Mouse (Mus musculus) intestine, postnatal 0 days (tissue): Measurements from ENCODE around the gene Specc1. TPM values are rescaled to one million over a fixed set of nuclear protein-coding genes. Genes with fewer than 3 reads are reported as not detected.

Source experiments
- ATAC-seq: fragments of 200-750 bp; cut with Nextera tagmentation; 2 replicates; pipeline ENCODE4 v1.8.0; 2017; ENCODE audit warnings: mild to moderate bottlenecking, moderate TSS enrichment, moderate library complexity
- H3K27ac ChIP-seq: fragments of 300-500 bp; sonication (generic); 2 replicates; pipeline ENCODE4 v1.5.1; 2014; ENCODE audit warnings: mild to moderate bottlenecking, low read depth, low read length, moderate library complexity
- H3K27me3 ChIP-seq: fragments of 300-500 bp; sonication (generic); replicated peaks from 2 replicates; pipeline ENCODE4 v1.6.1; 2014; ENCODE audit warnings: low read length, mixed read lengths; ENCODE audit not compliant: control insufficient read depth, insufficient read depth
- H3K36me3 ChIP-seq: fragments of 300-500 bp; sonication (generic); 2 replicates; pipeline ENCODE4 v1.6.1; 2014; ENCODE audit warnings: mild to moderate bottlenecking, moderate library complexity; ENCODE audit not compliant: control insufficient read depth, insufficient read depth
- H3K4me1 ChIP-seq: fragments of 300-500 bp; sonication (generic); replicated peaks from 2 replicates; pipeline ENCODE4 v1.6.1; 2014; ENCODE audit warnings: antibody characterized with exemption, low read length, mixed read lengths; ENCODE audit not compliant: control insufficient read depth, insufficient read depth
- H3K4me2 ChIP-seq: fragments of 300-500 bp; sonication (generic); replicated peaks from 2 replicates; pipeline ENCODE4 v1.6.1; 2014; ENCODE audit warnings: low read depth, mild to moderate bottlenecking, moderate library complexity
- H3K4me3 ChIP-seq: fragments of 300-500 bp; sonication (generic); 2 replicates; pipeline ENCODE4 v1.5.1; 2014; ENCODE audit warnings: low read depth, low read length
- H3K9ac ChIP-seq: fragments of 300-500 bp; sonication (generic); 2 replicates; pipeline ENCODE4 v1.6.1; 2014; ENCODE audit warnings: mild to moderate bottlenecking, low read depth, low read length
- H3K9me3 ChIP-seq: fragments of 300-500 bp; sonication (generic); 2 replicates; pipeline ENCODE4 v1.6.1; 2016; ENCODE audit warnings: mixed run types; ENCODE audit not compliant: control insufficient read depth
- CTCF ChIP-seq: sonication (generic); IDR thresholded peaks from 2 replicates; pipeline ENCODE4 v1.5.1; 2016; ENCODE audit warnings: low read depth, mild to moderate bottlenecking, control low read depth, antibody characterized with exemption, moderate library complexity
- WGBS: fragments of 180-500 bp; shearing (Covaris S2); extraction: QIAGEN DNeasy Blood & Tissue Kit; methylation state at CpG from one replicate; pipeline ENCODE4 v1.1.7; 2014; 5-methylcytosine and 5-hydroxymethylcytosine counted together
- polyA plus RNA-seq: library from polyadenylated mRNA; unstranded; fragments of >200 nt; fragmentation: Nextera tagmentation; extraction: Ambion mirVana; gene quantifications from 2 replicates; pipeline ENCODE4 v1.2.1, GENCODE M21; 2015

The Specc1 gene
- polyA plus RNA-seq, 1 experiment from 2014 or later: 10.3 TPM

DNA sequence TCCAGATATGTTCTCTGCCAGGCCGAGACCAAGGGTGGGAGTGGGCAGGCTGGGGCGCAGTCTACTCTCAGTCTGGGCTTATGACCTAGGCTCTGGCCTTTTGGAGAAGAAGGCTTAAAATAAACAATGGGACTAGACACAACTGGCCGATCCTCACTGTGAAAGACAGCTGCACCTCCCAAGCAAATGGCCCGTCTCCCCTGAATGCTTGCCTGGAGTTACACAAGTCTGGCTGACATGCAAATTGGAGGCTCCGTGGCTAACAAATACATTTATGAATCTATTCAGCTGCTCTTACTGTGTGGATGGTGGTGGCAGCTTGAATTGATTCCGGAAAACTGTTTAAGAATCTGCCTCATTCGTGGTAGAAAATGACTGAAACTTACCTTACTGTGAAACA, 309.1 kb downstream of the Specc1 start:
- Histone ChIP-seq H3K4me2 (no peak overlapping the region), H3K27me3 (no peaks in the 10 kb centered on the region), H3K9me3 (no peaks in the 10 kb centered on the region), H3K9ac (no peak overlapping the region), H3K27ac (no peak overlapping the region), H3K36me3 (peaks cover 12% of the 10 kb centered on the region; the same call in 1 of the 2 replicates), H3K4me1 (no peaks in the 10 kb centered on the region), H3K4me3 (no peak overlapping the region)
- no peak for ATAC-seq
- WGBS: 85% methylated on average over 7 of the region's 7 CpGs
- TF ChIP-seq CTCF: no peak

DNA sequence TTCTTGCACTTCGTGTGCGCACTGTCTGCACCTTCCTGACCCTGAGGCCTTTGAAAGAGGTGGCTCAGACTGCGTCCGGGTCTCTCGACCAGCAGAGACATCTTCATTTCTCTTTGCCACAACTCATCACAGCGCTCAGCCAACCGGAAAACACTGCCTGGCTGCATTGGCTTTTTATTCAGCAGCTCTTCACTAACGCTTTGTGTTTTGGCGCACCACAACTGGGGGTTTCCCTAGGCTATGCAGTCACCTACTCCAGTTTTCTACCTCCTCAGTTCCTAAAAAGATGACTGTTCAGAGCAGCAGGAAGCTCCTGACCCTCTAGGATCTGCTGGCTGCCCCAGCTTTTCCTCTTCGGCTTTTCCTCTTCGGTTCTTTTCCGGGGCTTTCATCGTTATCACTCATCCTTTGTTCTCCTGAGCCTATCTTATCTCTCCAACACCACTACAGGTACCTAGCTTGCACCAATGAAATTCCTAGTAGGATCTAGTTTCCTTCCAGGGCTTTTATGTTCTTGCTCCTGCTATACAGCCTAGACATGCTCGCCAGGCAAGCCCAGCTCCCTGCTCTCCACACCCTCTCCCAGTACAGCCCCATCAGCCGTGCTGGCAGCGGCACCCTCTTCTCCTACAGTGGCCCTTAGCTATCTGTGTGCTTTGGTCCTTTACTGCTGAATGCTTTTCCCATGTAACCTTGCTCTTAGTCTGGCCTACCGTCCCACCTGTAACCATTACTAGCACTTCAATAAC, 310.1 kb downstream of the Specc1 start:
- Histone ChIP-seq H3K9ac (no peak overlapping the region), H3K4me2 (no peak overlapping the region), H3K36me3 (peaks cover 19% of the 10 kb centered on the region; the same call in 1 of the 2 replicates), H3K9me3 (no peaks in the 10 kb centered on the region), H3K27ac (no peak overlapping the region), H3K4me3 (no peak overlapping the region), H3K4me1 (no peaks in the 10 kb centered on the region), H3K27me3 (no peaks in the 10 kb centered on the region)
- TF ChIP-seq CTCF: no peak
- WGBS: 57% methylated on average over 17 of the region's 17 CpGs
- ATAC-seq: no peak

- ATAC-seq: no peak
- Histone ChIP-seq H3K27me3 (no peaks in the 10 kb centered on the region), H3K4me3 (no peak overlapping the region), H3K36me3 (peaks cover 19% of the 10 kb centered on the region; the same call in 1 of the 2 replicates), H3K4me1 (no peaks in the 10 kb centered on the region), H3K4me2 (no peak overlapping the region), H3K9ac (no peak overlapping the region), H3K9me3 (no peaks in the 10 kb centered on the region), H3K27ac (no peak overlapping the region)
- TF ChIP-seq CTCF: no peak
- 58% methylated on average over 8 of the region's 8 CpGs for WGBS
Observed at GRCm38 (mm10) chr11:62268381-62268780, 311.8 kb downstream of the Specc1 start.

DNA sequence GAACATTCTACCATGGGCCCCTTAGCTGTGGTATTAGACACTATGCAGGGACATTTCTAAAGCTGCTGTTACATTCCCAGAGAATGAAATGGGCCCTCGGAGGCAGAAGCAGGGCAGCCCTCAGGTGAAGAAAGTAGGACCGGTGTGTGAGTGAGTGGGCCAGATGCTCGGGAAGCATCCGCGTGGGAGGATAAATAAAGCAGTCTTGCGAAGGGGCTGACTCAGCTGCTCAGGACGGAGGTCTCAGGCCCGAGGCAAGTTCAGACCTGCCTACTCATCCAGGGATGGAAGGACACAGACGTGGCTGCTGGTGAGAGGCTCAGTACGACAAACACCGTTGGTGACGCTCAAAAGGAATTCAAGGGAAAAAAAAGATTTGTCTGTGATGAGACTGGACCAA, 312.5 kb downstream of the Specc1 start:
- H3K4me2 ChIP-seq: no peak overlapping the region
- no peaks in the 10 kb centered on the region for H3K27me3 ChIP-seq
- H3K9ac ChIP-seq: no peak overlapping the region
- H3K4me3 ChIP-seq: no peak overlapping the region
- 77% methylated on average over 12 of the region's 12 CpGs for WGBS
- TF ChIP-seq CTCF: no peak
- peaks cover 19% of the 10 kb centered on the region; the same call in 1 of the 2 replicates for H3K36me3 ChIP-seq
- ATAC-seq: no peak
- no peak overlapping the region for H3K27ac ChIP-seq
- no peaks in the 10 kb centered on the region for H3K9me3 ChIP-seq
- no peaks in the 10 kb centered on the region for H3K4me1 ChIP-seq

- Histone ChIP-seq H3K27me3 (no peaks in the 10 kb centered on the region), H3K9me3 (no peaks in the 10 kb centered on the region), H3K4me1 (no peaks in the 10 kb centered on the region), H3K4me3 (no peak overlapping the region), H3K4me2 (no peak overlapping the region), H3K36me3 (peaks cover 14% of the 10 kb centered on the region; the same call in 1 of the 2 replicates), H3K27ac (no peak overlapping the region), H3K9ac (no peak overlapping the region)
- no peak for TF ChIP-seq CTCF
- no peak for ATAC-seq
- 46% methylated on average over 5 of the region's 5 CpGs for WGBS
Observed at GRCm38 (mm10) chr11:62270851-62271250, 314.3 kb downstream of the Specc1 start.

Other genes with a start within 250 kb of the Specc1 start
- gene Slc5a10, start 235.9 kb upstream of the Specc1 start, polyA plus RNA-seq: 0.08 and 0.13 TPM in 2 replicates
- gene Prpsap2, start 194.7 kb upstream of the Specc1 start, polyA plus RNA-seq: 15.1 and 16.8 TPM in 2 replicates
- gene Ulk2, start 101.7 kb upstream of the Specc1 start, polyA plus RNA-seq: 5.2 and 5.3 TPM in 2 replicates
- 6.8 and 8.5 TPM in 2 replicates for gene Akap10, start 26.5 kb upstream of the Specc1 start, polyA plus RNA-seq